Mouse (Mus musculus) thymus, postnatal 36 days (tissue): ENCODE results near the gene P2rx3.

Experiments used
- DNase-seq, 2 experiments: peaks; one replicate each; pipeline ENCODE4 v3.0.0; 2022; ENCODE audit warnings: mixed read lengths in 2 of 2

Gene P2rx3

GRCm38 (mm10) chr2:85037047-85038026 lies at the start of gene P2rx3, which contains the start of gene Ssrp1:
P2rx3 (minus strand) TSS chr2:85037462.
Ssrp1 (plus strand) TSS chr2:85037234.
- DNase-seq: peak; percentile 89 to 90

GRCm38 (mm10) chr2:85073751-85074150 lies 36.5 kb upstream of the P2rx3 start:
- no peak for DNase-seq

GRCm38 (mm10) chr2:85071921-85072320 lies 34.7 kb upstream of the P2rx3 start:
- no peak for DNase-seq

GRCm38 (mm10) chr2:85070086-85070485 lies 32.8 kb upstream of the P2rx3 start:
- no peak for DNase-seq

GRCm38 (mm10) chr2:85068626-85069025 lies 31.4 kb upstream of the P2rx3 start:
- DNase-seq: no peak

GRCm38 (mm10) chr2:85067903-85068625 lies 30.8 kb upstream of the P2rx3 start:
- DNase-seq: no peak

- no peak for DNase-seq
Measured at GRCm38 (mm10) chr2:85066937-85067336, 29.7 kb upstream of the P2rx3 start.

- DNase-seq: no peak
Measured at GRCm38 (mm10) chr2:85065141-85065875, 28.0 kb upstream of the P2rx3 start.

- no peak for DNase-seq
Measured at GRCm38 (mm10) chr2:85061107-85061541, 23.9 kb upstream of the P2rx3 start.

- peak; percentile 40 to 52 for DNase-seq
Measured at GRCm38 (mm10) chr2:85060591-85061060, 23.4 kb upstream of the P2rx3 start.

GRCm38 (mm10) chr2:85059677-85060076 lies 22.4 kb upstream of the P2rx3 start:
- DNase-seq: no peak

GRCm38 (mm10) chr2:85056711-85057110 lies 19.4 kb upstream of the P2rx3 start:
- DNase-seq: no peak

- no peak for DNase-seq
Measured at GRCm38 (mm10) chr2:85053192-85053816, 16.0 kb upstream of the P2rx3 start.

GRCm38 (mm10) chr2:85050746-85051145 lies 13.5 kb upstream of the P2rx3 start:
- DNase-seq: no peak

- no peak for DNase-seq
Measured at GRCm38 (mm10) chr2:85050001-85050634, 12.9 kb upstream of the P2rx3 start.

GRCm38 (mm10) chr2:85049277-85049676 lies 12.0 kb upstream of the P2rx3 start:
- DNase-seq: no peak

- peak; percentile 58 to 76 for DNase-seq
Measured at GRCm38 (mm10) chr2:85048168-85048751, 11.0 kb upstream of the P2rx3 start.

- DNase-seq: peak; percentile 96 to 97
Measured at GRCm38 (mm10) chr2:85047596-85048167, 10.4 kb upstream of the P2rx3 start, which contains the start of gene Tnks1bp1. Tnks1bp1 (plus strand) TSS chr2:85048022.

GRCm38 (mm10) chr2:85047081-85047480 lies 9.8 kb upstream of the P2rx3 start:
- DNase-seq: peak in 1 of 2 experiments; percentile 29

GRCm38 (mm10) chr2:85046222-85046621 lies 9.0 kb upstream of the P2rx3 start:
- no peak for DNase-seq

- DNase-seq: no peak
Measured at GRCm38 (mm10) chr2:85043623-85044022, 6.4 kb upstream of the P2rx3 start.
